Mouse (Mus musculus) intestine, embryonic 16.5 days (tissue): ENCODE results near the gene Unc5b. TPM values are rescaled to one million over a fixed set of nuclear protein-coding genes. Genes with fewer than 3 reads are reported as not detected.
"Not testable (repeated sequence)": the region's sequence is repeated elsewhere in the genome, so short reads cannot be mapped to it uniquely, and the experiment has no call there.

ENCODE experiments used
- ATAC-seq: fragments of 200-750 bp; cut with Nextera tagmentation; 2 replicates; pipeline ENCODE4 v1.8.0; 2017; ENCODE audit warnings: moderate TSS enrichment, moderate library complexity
- H3K27ac ChIP-seq: fragments of 300-500 bp; sonication (generic); 2 replicates; pipeline ENCODE4 v1.5.1; 2014; ENCODE audit warnings: mild to moderate bottlenecking, low read length
- H3K27me3 ChIP-seq: fragments of 300-500 bp; sonication (generic); replicated peaks from 2 replicates; pipeline ENCODE4 v1.6.1; 2014; ENCODE audit warnings: low read length, control low read depth, mixed read lengths; ENCODE audit not compliant: control insufficient read depth, insufficient read depth
- H3K36me3 ChIP-seq: fragments of 300-500 bp; sonication (generic); 2 replicates; pipeline ENCODE4 v1.6.1; 2014; ENCODE audit warnings: low read length, control low read depth; ENCODE audit not compliant: control insufficient read depth, insufficient read depth
- H3K4me1 ChIP-seq: fragments of 300-500 bp; sonication (generic); 2 replicates; pipeline ENCODE4 v1.6.1; 2014; ENCODE audit warnings: low read length, control low read depth, mixed read lengths; ENCODE audit not compliant: control insufficient read depth, insufficient read depth
- H3K4me2 ChIP-seq: fragments of 300-500 bp; sonication (generic); 2 replicates; pipeline ENCODE4 v1.6.1; 2014; ENCODE audit warnings: low read depth, low read length, control low read depth
- H3K4me3 ChIP-seq: fragments of 300-500 bp; sonication (generic); 2 replicates; pipeline ENCODE4 v1.5.1; 2014; ENCODE audit warnings: mild to moderate bottlenecking, low read length
- H3K9ac ChIP-seq: fragments of 300-500 bp; sonication (generic); 2 replicates; pipeline ENCODE4 v1.6.1; 2014; ENCODE audit warnings: low read depth, low read length
- H3K9me3 ChIP-seq: fragments of 300-500 bp; sonication (generic); 2 replicates; pipeline ENCODE4 v1.6.1; 2016; ENCODE audit warnings: low read length, control low read depth; ENCODE audit not compliant: control insufficient read depth
- whole genome bisulfite sequencing: fragments of 180-500 bp; shearing (Covaris S2); extraction: QIAGEN DNeasy Blood & Tissue Kit; methylation state at CpG from one replicate; pipeline ENCODE4 v1.1.7; 2014; 5-methylcytosine and 5-hydroxymethylcytosine counted together
- polyA plus RNA-seq: library from polyadenylated mRNA; unstranded; fragments of >200 nt; fragmentation: Nextera tagmentation; extraction: Ambion mirVana; gene quantifications from 2 replicates; pipeline ENCODE4 v1.2.1, GENCODE M21; 2015

Unc5b gene
- polyA plus RNA-seq, 1 experiment from 2014 or later: 4.6 TPM

DNA sequence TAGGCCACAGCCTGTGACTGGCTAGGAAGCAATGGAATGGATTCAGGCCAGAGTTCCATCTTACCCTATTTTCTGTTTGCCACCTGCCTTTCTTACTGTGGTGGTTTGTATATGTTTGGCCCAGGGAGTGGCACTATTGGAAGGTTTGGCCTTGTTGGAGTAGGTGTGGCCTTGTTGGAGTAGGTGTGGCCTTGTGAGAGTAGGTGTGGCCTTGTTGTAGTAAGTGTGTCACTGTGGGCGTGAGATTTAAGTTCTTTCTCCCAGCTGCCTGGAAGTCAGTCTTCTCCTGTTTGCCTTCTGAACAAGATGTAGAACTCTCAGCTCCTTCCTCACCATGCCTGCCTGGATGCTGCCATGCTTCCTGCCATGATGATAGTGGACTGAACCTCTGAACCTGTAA lies 89.1 kb downstream of the Unc5b start:
- H3K4me2 ChIP-seq, ATAC-seq, H3K4me3 ChIP-seq, H3K4me1 ChIP-seq, H3K36me3 ChIP-seq, H3K27ac ChIP-seq, H3K9me3 ChIP-seq, H3K27me3 ChIP-seq, H3K9ac ChIP-seq: not testable (repeated sequence)
- 69% methylated on average over 1 of the region's 1 CpGs for WGBS

DNA sequence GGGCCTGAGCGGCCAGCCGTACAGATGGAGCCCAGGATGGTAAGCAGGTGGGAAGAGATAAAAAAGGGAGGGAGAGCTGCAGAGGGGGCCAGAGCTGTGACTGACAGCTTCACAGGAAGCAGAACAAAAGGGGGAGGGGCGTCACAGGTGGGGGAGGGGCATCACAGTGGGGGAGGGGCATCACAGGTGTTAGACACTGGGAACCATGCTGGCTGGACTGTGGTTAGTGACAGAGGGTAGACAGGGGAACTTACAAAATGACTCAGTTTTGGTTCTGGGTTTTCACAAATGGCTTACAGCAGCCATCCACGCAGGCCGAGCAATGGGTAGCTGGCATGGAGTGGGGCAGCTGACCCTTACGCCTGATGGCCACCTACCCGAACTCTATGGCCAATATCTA lies 89.9 kb downstream of the Unc5b start:
- H3K4me3 ChIP-seq: no peak overlapping the region

DNA sequence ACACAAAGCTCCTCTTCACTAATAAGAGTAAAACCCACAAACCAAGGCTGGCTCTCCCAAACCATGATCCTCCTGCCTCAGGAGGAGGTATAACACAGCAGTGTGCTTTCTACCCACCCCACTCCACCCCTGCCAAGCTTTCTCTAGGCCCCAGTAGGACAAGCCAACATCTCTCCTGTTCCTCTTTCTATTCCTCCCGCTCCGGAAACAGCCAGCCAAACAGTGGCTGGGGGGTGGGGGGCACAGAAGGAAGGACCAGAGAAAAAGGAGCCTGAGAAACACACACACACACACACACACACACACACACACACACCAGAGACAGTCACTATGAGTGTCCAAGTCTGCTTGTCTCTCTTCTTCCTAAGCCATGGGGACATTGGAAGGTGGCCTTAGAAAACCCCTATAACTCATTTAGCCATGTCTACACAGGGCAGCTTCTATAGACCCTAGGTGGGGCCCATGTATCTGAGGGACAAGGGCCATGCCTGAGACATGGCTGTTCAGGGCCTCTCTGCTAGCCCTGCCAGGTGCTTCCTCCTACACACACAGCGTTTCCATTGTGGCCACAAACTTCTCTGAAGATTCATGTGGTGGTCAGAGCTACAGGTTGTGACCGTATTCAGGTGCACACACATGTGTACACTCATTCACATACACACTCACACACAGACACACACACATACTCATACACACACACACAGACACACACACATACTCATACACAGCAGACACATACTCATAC lies 91.6 kb downstream of the Unc5b start:
- H3K36me3 ChIP-seq: no peaks in the 10 kb centered on the region
- WGBS: 90% methylated on average over 4 of the region's 4 CpGs

More for the DNA sequence above, 89.9 kb downstream of the Unc5b start:
- no peak for ATAC-seq
- Histone ChIP-seq H3K4me2 (no peak overlapping the region), H3K9me3 (no peaks in the 10 kb centered on the region), H3K27ac (no peak overlapping the region), H3K9ac (no peak overlapping the region), H3K4me1 (no peaks in the 10 kb centered on the region), H3K27me3 (no peaks in the 10 kb centered on the region), H3K36me3 (no peaks in the 10 kb centered on the region)
- 82% methylated on average over 7 of the region's 7 CpGs for WGBS

DNA sequence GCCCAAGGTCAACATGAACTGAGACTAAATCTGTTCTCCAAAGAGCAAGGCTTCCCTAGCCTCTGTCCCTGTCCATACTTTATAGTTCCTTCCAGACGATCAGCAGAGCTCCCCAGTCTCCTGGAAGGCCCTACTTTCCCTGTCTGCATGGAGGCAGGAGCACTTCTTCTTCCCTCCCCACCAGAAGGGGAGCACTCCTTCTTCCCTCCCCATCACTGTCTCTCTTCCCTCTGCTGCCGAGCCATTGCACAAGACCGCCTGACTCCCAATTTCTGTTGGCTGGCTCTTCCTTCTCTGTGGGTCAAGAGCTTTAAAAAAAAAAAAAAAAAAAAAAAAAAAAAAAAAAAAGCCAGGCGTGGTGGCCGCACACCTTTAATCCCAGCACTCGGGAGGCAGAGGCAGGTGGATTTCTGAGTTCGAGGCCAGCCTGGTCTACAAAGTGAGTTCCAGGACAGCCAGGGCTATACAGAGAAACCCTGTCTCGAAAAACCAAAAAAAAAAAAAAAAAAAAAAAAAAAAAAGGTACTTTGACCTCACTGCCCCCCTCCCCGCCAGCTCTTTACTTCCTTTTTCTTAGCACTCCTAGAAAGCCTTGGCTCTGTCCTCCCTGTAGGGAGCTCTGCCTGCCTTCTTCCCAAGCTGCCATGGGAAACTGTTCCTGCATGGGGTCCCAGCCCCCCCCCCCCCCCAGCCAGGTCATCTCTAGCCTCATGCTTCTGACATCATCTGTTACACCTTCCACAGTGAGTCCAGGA lies 93.3 kb downstream of the Unc5b start:
- Histone ChIP-seq H3K4me3 (no peak overlapping the region), H3K36me3 (no peaks in the 10 kb centered on the region), H3K4me2 (no peak overlapping the region), H3K27ac (no peak overlapping the region), H3K9ac (no peak overlapping the region), H3K9me3 (no peaks in the 10 kb centered on the region), H3K27me3 (no peaks in the 10 kb centered on the region), H3K4me1 (no peaks in the 10 kb centered on the region)
- 61% methylated on average over 8 of the region's 9 CpGs for WGBS
- ATAC-seq: no peak

More for the DNA sequence above, 91.6 kb downstream of the Unc5b start:
- H3K27me3 ChIP-seq: no peaks in the 10 kb centered on the region
- H3K27ac ChIP-seq: no peak overlapping the region
- no peak for ATAC-seq
- H3K4me2 ChIP-seq: no peak overlapping the region
- H3K4me1 ChIP-seq: no peaks in the 10 kb centered on the region
- no peaks in the 10 kb centered on the region for H3K9me3 ChIP-seq
- no peak overlapping the region for H3K9ac ChIP-seq
- H3K4me3 ChIP-seq: no peak overlapping the region

DNA sequence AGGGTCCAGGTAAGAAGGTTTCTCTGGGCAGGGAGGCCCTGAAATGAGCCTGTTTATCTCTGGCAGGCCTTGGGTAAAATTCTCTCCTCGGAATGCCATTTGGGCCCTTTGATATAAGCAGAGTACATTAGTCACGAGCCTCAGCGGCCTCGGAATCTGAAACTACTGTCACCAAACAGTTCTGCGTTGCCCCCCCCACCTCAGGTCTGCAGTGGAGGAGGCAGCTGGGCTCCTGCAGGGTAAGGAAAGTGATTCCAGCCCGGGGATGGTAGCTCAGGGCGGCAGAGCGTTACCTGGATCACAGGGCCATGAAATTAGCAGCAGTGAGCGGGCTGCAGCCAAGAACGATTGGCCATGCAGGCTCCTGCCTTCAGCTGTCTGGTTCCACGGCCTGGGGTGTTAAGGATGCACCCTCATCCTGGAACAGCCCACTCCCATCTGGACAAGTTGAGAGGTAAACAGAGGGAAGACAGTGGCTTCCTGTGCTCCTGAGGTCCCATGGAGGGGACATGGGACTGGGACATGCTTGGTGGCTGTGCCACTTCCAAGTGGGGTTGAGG lies 94.1 kb downstream of the Unc5b start:
- Histone ChIP-seq H3K9ac (no peak overlapping the region), H3K4me3 (no peak overlapping the region), H3K27ac (no peak overlapping the region), H3K4me1 (no peaks in the 10 kb centered on the region), H3K27me3 (no peaks in the 10 kb centered on the region), H3K9me3 (no peaks in the 10 kb centered on the region), H3K4me2 (no peak overlapping the region), H3K36me3 (no peaks in the 10 kb centered on the region)
- 70% methylated on average over 11 of the region's 11 CpGs for WGBS
- ATAC-seq: no peak

DNA sequence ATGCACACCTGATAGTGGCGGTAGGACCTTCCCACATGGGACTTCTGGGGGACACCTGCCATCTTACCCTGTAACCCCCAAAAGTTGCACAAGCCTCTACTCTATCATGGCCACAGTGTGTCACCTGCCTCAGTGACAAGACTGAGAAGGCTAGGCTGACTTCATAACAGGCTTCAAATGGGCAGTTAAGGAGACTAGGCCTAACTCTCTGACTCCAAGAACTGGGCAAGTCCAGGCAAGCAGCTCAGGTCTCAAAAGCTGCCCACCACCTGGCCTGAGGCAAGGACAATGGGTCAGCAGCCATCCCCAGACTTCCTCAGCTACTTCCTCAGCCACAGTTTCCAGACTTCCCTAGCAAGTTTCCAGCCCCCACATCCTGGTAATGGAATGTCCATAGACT lies 95.6 kb downstream of the Unc5b start:
- WGBS: 100% methylated on average over 1 of the region's 1 CpGs
- no peak overlapping the region for H3K4me3 ChIP-seq
- ATAC-seq: no peak

DNA sequence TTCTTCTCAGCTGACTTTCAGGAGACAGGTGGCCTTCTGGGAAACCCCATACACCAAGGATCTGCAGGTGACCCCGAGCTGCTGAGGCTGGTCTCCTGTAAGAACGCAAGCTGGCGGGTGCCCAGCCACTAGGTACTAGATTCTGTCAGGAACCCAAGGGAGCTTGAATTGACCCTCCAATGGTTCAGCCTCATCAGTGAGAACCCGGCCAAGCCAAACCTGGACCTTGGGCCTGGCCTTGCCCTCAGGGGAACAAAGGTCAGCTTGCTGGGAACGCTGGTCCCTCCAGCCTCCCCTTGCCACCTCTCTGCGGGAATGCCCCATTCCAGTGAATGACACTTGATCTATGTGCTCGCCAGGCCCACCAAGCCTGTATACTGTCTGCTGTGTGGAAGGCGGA lies 97.9 kb downstream of the Unc5b start:
- WGBS: 80% methylated on average over 8 of the region's 8 CpGs
- H3K27me3 ChIP-seq: no peaks in the 10 kb centered on the region
- H3K36me3 ChIP-seq: no peaks in the 10 kb centered on the region
- H3K9me3 ChIP-seq: no peaks in the 10 kb centered on the region
- ATAC-seq: no peak
- H3K4me3 ChIP-seq: no peak overlapping the region
- H3K4me1 ChIP-seq: no peaks in the 10 kb centered on the region
- no peak overlapping the region for H3K27ac ChIP-seq
- H3K9ac ChIP-seq: no peak overlapping the region
- no peak overlapping the region for H3K4me2 ChIP-seq

More for the DNA sequence above, 95.6 kb downstream of the Unc5b start:
- no peaks in the 10 kb centered on the region for H3K36me3 ChIP-seq
- H3K4me1 ChIP-seq: no peaks in the 10 kb centered on the region
- no peak overlapping the region for H3K4me2 ChIP-seq
- H3K27ac ChIP-seq: no peak overlapping the region
- H3K9me3 ChIP-seq: no peaks in the 10 kb centered on the region
- no peaks in the 10 kb centered on the region for H3K27me3 ChIP-seq
- no peak overlapping the region for H3K9ac ChIP-seq

DNA sequence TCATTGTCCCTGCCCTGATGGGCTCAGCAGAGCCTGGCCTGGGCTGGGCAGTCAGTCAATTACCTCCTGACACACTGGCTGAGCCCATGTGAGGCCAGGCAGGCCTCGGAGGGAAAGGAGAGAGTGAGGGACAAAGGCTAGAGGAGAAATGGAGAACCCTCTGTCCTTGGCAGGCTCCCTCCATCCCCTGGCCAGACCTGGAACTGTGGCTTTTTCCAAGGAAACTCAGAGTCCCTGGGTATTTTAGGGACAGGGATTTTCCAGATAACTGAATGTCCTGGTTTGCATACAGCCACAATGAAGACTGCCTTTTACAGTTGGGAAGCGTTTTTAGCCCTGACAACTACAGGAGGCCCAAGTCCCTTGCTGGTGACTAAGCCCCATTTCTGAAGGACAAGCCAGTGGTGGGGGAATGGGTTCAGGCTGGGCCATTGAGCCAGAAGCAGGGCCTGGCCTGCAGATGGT lies 99.0 kb downstream of the Unc5b start:
- no peaks in the 10 kb centered on the region for H3K36me3 ChIP-seq
- no peaks in the 10 kb centered on the region for H3K27me3 ChIP-seq
- no peak overlapping the region for H3K9ac ChIP-seq
- H3K9me3 ChIP-seq: no peaks in the 10 kb centered on the region
- WGBS: 52% methylated on average over 2 of the region's 2 CpGs
- no peak overlapping the region for H3K4me2 ChIP-seq
- no peak overlapping the region for H3K4me3 ChIP-seq
- ATAC-seq: no peak
- peaks cover 6% of the 10 kb centered on the region; the same call in 1 of the 2 replicates for H3K4me1 ChIP-seq
- H3K27ac ChIP-seq: no peak overlapping the region

DNA sequence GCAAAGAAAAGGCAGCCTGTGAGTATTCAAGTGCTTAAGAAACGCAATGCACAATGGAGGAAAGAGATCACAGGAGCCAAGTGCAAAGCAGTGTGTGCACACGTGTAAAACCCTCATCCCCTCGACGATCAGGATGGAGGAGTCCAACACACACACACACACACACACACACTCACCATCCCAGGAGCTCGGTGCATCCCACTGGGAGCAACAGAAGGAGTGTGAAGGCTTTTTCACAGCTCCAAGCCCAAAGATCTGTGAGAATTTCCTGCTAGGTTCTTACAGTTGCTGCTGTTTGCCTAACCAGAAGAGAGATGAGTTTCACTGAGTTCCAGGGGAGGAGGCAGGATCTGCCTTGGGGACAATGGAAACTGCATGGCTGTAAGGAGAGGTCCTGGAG lies 99.6 kb downstream of the Unc5b start:
- 32% methylated on average over 5 of the region's 5 CpGs for WGBS
- Histone ChIP-seq H3K36me3 (no peaks in the 10 kb centered on the region), H3K27ac (no peak overlapping the region), H3K9me3 (no peaks in the 10 kb centered on the region), H3K4me1 (peaks cover 6% of the 10 kb centered on the region; the same call in 1 of the 2 replicates), H3K4me3 (no peak overlapping the region), H3K4me2 (no peak overlapping the region), H3K9ac (no peak overlapping the region), H3K27me3 (no peaks in the 10 kb centered on the region)
- no peak for ATAC-seq
